Mouse (Mus musculus) lung, adult 10 weeks (tissue): Measurements from ENCODE around the gene Elane. TPM values are rescaled to one million over a fixed set of nuclear protein-coding genes. Genes with fewer than 3 reads are reported as not detected.

ENCODE experiments used
- polyA plus RNA-seq: library from polyadenylated mRNA; stranded (reverse); fragments of 350-450 nt; fragmentation: Illumina TruSeq; extraction: RNeasy Lipid Tissue Mini Kit (QIAGEN cat#74804); gene quantifications from one replicate; pipeline ENCODE4 v1.2.3, GENCODE M21; 2014; ENCODE audit warnings: low read depth, low replicate concordance; ENCODE audit not compliant: insufficient read depth

The Elane gene
- polyA plus RNA-seq: not detected

DNA sequence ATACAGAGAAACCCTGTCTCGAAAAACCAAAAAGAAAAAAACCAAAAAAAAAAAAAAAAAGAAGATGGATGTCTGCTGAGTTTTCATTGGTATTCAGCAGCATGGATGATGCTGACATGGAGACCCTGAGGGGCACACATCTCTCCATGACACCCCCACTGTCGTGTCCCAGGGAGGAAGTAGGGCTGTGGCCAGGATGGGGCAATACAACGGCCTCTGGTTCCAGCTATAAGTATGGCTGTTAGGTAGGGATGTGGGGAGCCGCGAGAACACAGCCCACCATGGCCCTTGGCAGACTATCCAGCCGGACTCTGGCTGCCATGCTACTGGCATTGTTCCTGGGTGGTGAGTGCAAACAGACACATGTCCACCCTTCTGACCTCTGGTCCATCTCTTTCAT, at the start of gene Elane:
Gene Elane (plus strand): TSS at position 194 of the 400 bp plus-strand sequence.

DNA sequence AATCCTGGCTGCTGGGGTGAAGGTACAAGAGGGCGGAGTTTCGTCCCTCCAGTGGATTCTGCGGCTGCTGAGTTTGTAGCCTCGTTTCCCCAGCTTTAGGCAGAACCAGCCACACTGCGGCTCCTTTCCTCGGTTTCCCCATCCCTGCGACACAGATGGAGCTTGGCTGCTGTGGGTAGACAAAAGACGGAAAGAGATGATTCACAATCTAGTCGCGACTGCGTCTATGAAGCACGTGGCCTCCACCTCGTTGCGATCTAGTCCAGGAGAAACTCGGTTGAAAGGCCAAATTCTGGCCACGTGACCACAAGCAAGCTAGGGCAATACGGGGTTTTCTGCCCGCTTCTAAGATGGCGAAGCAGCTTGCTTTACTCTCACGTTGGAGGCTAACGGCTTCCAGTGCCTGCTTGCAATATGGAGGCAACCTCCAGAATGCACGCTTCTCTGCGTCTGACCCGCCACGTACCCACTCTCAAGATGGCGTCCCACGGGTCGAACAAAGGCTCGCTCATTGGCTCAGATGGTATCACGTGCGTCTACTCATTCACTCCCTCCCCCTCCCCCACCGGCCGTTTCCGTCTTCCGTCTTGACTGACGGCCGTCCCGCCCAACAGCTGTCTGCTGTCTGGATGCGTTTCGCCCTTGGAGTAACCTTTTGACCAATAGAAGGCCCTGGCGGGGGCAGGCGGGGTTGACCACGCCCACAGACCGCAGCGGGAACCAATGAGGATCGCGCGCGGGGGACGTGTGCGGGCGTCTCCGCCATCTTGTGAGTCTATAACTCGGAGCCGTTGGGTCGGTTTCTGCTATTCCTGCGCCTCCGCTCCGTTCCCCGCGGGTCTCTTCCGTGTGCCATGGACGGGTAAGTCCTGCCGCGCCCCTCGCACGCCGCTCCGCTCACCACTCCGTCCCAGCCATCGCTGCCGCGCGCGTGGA, 31.9 kb upstream of the Elane start, which contains the start of gene Ptbp1:
Gene Ptbp1 (plus strand): TSS at position 568 of the 936 bp plus-strand sequence.

DNA sequence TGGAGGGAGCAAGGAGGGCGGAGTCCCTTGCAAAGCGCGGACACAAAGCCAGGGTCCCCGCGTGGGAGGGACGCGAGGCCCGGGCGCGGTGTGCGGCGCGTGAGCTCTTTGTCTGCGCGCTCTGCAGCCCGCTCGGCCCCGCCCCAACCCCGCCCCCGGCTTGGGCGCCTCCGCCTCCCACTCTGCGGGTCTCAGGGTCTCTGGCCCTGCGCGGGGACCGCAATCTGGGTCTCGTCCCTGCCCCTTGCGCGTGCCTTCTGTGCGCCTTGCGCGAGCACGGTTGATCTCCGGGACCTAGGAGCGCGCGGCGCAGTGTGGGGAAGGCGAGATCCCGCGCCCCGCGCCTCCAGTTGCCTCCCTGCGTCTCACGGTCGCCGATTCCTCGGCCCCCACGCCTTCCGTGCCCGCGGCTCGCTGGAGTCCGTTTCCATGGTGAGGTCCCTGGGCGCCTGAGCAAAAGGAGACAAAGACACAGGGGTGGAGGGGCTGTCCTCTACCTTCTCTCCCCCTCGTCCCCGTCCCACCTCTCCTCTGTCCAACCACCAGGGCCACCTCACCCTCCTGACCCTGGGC, 11.7 kb upstream of the Elane start, which contains the start of the genes Prtn3 and Plppr3:
Gene Prtn3 (plus strand): TSS at position 187 of the 573 bp plus-strand sequence.
Gene Plppr3 (minus strand): TSS at position 345 of the 573 bp plus-strand sequence.

DNA sequence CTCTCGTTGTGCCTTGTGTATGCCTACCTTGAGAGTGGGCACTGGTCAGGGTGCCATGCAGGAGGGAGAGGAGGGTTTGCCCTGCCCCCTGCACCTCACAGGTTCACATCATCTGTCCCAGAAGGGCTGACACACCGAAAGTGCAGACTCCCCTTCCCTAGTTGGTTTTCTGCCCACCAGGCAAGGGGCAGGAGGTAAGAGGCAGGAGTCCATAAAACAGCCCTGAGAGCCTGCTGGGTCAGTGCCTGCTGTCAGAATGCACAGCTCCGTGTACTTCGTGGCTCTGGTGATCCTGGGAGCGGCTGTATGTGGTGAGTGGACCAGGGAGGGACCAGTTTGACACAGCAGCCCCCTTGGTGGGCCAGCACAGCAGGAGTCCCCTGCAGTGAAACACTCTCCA, 4.6 kb downstream of the Elane start, which contains the start of gene Cfd:
Gene Cfd (plus strand): TSS at position 184 of the 400 bp plus-strand sequence.

DNA sequence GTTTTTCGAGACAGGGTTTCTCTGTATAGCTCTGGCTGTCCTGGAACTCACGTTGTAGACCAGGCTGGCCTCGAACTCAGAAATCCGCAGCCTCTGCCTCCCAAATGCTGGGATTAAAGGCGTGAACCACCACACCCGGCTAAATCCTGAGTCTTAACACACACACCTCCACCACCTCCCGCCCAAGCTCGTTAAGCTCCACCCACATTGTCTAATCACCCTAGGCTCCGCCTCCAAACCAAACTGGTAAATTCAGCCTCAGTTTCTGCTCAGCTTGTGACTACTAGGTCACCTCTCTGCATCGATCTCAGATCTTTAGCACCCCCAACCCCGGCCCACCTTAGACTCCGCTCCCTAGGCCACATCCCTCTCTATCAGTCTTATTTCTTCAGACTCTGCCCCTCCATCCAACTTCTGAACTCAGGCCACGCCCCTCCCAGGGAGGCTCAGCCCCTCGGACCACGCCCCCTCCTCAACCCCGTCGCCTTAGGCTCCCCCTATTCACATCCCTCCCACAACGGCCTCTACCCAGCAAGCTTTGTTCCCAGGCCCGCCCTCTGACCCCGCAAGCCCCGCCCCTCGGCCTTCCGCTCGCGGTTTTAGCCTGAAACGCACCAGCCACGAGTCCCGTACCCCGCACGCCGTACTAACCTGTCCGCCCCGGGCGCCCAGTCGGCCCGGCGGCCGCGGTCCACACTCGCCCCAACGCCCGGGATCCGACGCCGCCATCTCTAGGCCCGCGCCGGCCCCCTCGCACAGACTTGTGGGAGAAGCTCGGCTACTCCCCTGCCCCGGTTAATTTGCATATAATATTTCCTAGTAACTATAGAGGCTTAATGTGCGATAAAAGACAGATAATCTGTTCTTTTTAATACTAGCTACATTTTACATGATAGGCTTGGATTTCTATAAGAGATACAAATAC, 22.4 kb downstream of the Elane start, which contains the start of gene Med16:
Gene Med16 (minus strand): TSS at position 757 of the 925 bp plus-strand sequence.

DNA sequence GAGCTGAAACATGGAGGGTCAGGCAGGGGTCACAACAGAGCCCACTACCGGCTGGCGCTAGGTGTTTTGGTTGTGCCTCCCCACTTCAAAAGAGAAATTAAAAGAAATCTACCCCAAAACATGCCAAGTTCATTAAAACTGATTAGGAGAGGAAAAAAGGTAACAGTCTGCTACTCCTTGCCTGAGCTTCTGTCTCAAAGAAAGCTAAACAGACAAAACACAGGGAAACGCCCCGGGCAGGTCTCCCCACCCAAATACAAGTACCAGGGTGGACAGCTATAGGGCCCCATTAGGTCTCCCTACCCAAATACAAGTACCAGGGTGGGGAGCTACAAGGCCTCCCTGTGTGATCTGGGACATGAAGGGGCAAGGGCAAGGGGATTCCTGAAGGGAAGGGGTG, 24.5 kb downstream of the Elane start, which contains the start of gene Gm26602:
Gene Gm26602 (plus strand): TSS at position 301 of the 400 bp plus-strand sequence.

DNA sequence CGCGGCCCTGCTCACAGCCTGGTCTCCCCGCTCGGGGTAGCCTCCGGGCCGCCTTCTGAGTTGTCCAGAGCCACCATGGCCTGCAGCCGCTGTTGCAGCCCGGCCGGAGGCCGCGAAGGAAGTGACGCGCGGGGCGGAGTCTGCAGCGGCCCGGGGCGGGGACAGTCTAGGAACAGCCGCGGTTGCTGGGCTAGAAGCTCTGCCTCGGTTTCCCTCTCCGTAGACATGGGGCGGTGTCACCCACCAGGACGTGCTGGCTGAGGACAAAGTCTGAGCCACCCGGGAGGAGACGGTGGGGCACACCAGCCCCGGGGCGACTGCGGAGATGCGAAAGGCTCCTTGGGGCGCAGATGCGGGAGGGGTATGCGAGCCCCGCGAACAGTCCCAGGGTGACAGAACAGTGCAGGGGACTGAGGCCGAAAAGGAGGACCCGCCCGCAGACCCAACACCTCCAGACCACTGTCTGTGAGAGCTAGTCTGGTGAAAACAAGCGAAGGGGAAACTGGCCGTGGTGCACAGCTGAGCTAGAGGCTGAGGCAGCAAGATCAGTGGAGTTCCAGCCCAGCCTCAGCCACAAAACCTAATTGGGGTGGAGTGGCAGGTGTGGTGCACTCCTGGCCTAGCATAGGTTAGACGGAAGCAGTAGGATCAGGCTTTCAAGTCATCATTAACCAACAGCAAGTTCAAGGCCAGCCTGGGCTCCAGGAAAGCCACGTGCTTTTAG, 30.9 kb downstream of the Elane start, which contains the start of gene Kiss1r:
Gene Kiss1r (plus strand): TSS at position 164 of the 724 bp plus-strand sequence.

DNA sequence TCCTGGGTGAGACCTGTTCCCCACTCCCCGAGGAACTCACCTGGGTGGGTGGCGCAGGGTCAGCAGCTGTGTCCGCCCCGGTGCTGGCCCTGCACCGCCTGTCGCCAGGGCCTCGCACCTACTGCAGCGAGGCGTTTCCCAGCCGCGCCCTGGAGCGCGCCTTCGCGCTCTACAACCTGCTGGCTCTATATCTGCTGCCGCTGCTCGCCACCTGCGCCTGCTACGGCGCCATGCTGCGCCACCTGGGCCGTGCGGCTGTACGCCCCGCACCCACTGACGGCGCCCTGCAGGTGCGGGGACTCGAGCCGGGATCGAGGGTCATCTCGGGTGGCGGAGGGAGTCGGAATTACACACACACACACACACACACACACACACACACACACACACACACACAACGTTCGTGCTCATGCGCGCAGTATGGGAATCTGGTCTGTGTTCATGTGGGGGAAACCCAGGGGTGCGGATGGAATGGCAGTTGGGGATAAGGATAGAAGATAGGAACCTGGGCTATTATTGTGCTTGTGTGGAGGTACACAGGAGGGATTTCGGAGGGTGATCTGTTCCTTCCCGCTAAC, 35.0 kb downstream of the Elane start, which contains the start of gene R3hdm4:
Gene R3hdm4 (minus strand): TSS at position 251 of the 578 bp plus-strand sequence.

DNA sequence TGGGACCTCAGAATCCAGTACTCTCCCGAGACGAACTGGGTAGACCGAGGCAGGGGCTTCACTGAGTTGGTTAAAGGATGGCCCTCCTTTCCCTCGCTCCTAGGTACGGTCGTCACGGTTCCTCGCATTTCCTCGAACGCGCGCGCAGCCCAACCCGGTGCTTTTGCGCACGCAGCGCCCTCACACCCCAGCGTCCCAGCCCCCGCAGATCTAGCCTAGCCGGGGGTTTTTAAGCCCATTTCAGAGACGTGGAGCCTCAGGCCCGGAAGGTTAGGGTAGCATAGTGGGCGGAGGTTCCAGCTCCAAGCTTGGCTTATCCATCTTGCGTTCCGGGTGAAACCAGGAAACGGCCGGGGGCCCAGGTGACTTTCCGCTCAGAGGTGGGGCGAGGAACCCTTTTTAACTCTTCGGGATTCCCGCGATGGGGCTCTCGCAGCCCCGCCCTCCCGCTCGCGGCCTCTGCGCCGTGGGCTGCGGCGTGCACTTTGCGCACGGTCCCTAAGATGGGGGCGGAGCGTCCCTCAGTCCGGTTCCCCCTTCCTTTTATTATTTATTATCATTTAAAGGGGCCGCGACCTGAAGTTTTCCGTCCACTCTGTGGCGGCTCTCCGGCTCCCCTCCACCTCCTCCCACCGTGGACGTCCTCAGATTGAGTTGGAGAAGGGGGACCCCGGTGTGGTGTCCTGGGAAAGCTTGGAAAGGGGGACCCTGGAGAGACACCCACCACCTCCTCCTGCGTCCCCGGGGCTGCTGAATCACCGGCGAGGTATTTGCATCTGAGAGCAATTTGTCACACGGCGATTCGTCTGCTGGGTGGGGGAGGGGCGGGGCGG, 40.7 kb downstream of the Elane start, which contains the start of gene Arid3a:
Gene Arid3a (plus strand): TSS at position 553 of the 833 bp plus-strand sequence.

Other genes with a start within 250 kb of the Elane start
- gene Shc2, start 248.3 kb upstream of the Elane start, polyA plus RNA-seq: 1.1 TPM
- gene Odf3l2, start 240.5 kb upstream of the Elane start, polyA plus RNA-seq: not detected
- not detected for gene Madcam1, start 221.7 kb upstream of the Elane start, polyA plus RNA-seq
- gene Tpgs1, start 216.9 kb upstream of the Elane start, polyA plus RNA-seq: 27.9 TPM
- gene Cdc34, start 204.1 kb upstream of the Elane start, polyA plus RNA-seq: 73.4 TPM
- gene Gzmm, start 197.2 kb upstream of the Elane start, polyA plus RNA-seq: 1.4 TPM
- gene Bsg, start 181.8 kb upstream of the Elane start, polyA plus RNA-seq: 666 TPM
- 0.48 TPM for gene Hcn2, start 169.6 kb upstream of the Elane start, polyA plus RNA-seq
- 19.4 TPM for gene Polrmt, start 139.7 kb upstream of the Elane start, polyA plus RNA-seq
- not detected for gene Fgf22, start 131.2 kb upstream of the Elane start, polyA plus RNA-seq
- 25.3 TPM for gene Rnf126, start 119.3 kb upstream of the Elane start, polyA plus RNA-seq
- 20.4 TPM for gene Fstl3, start 109.0 kb upstream of the Elane start, polyA plus RNA-seq
- 0.08 TPM for gene Prss57, start 95.3 kb upstream of the Elane start, polyA plus RNA-seq
- gene Palm, start 92.7 kb upstream of the Elane start, polyA plus RNA-seq: 18.7 TPM
- 3.5 TPM for gene Misp, start 65.3 kb upstream of the Elane start, polyA plus RNA-seq
- gene Ptbp1, start 31.8 kb upstream of the Elane start, polyA plus RNA-seq: 81.3 TPM
- gene Prtn3, start 11.8 kb upstream of the Elane start, polyA plus RNA-seq: 2.2 TPM
- 3.4 TPM for gene Plppr3, start 11.6 kb upstream of the Elane start, polyA plus RNA-seq
- 873 TPM for gene Cfd, start 4.6 kb downstream of the Elane start, polyA plus RNA-seq
- gene Med16, start 22.7 kb downstream of the Elane start, polyA plus RNA-seq: 12.4 TPM
- gene Gm26602, start 24.6 kb downstream of the Elane start, polyA plus RNA-seq: not detected
- 3.0 TPM for gene Kiss1r, start 30.7 kb downstream of the Elane start, polyA plus RNA-seq
- 59.6 TPM for gene R3hdm4, start 35.0 kb downstream of the Elane start, polyA plus RNA-seq
- 2.2 TPM for gene Arid3a, start 40.8 kb downstream of the Elane start, polyA plus RNA-seq
- 25.0 TPM for gene Wdr18, start 73.9 kb downstream of the Elane start, polyA plus RNA-seq
- not detected for gene Grin3b, start 84.5 kb downstream of the Elane start, polyA plus RNA-seq
- gene Tmem259, start 98.1 kb downstream of the Elane start, polyA plus RNA-seq: 67.1 TPM
- 208 TPM for gene Cnn2, start 102.3 kb downstream of the Elane start, polyA plus RNA-seq
- gene Abca7, start 110.2 kb downstream of the Elane start, polyA plus RNA-seq: 7.0 TPM
- 36.5 TPM for gene Arhgap45, start 130.4 kb downstream of the Elane start, polyA plus RNA-seq
- gene Polr2e, start 153.5 kb downstream of the Elane start, polyA plus RNA-seq: 120 TPM
- gene Gpx4, start 160.9 kb downstream of the Elane start, polyA plus RNA-seq: 1,013 TPM
- 13.9 TPM for gene Sbno2, start 219.3 kb downstream of the Elane start, polyA plus RNA-seq
- gene Stk11, start 229.6 kb downstream of the Elane start, polyA plus RNA-seq: 98.1 TPM